In genomic region chr8:83819086-83819485, GRCm38 (mm10) we compare ENCODE assay signal across 22 mouse cellular contexts.
DNase-seq lines count a peak whose midpoint lies in the region; TF ChIP-seq lines count a peak whose summit lies in the region.
"Had no signal": no experiment of that assay in that cellular context is flagged by ENCODE, and none has a peak within 500 bp of the region (broad histone marks: within the 10 kb centered on the region; RNA-seq: fewer than 3 reads in every experiment).

No protein-coding gene starts in this region.

- WGBS in small intestine, adult 2 months: 78% methylated on average over 4 of the region's 4 CpGs

- no peak overlapping the region for H3K4me3 ChIP-seq in ES-Bruce4 (ENCODE audit: low read depth, low read length)
- no peak overlapping the region for H3K4me3 ChIP-seq in small intestine, adult 2 months (ENCODE audit: low read depth, low read length)
- H3K4me3 ChIP-seq: forebrain, embryonic 10.5 days; gastrocnemius, adult 2 months; heart, embryonic 13.5 days had no signal

- TF ChIP-seq EP300 in ES-Bruce4 (IDR thresholded peaks at IDR 0.05; ENCODE audit: insufficient read depth, low read depth, low read length): no peak

- no peaks in the 10 kb centered on the region for H3K36me3 ChIP-seq in ES-Bruce4 (ENCODE audit: control insufficient read depth, insufficient read depth, low read length, poor library complexity, severe bottlenecking)
- no peaks in the 10 kb centered on the region for H3K36me3 ChIP-seq in small intestine, adult 2 months (ENCODE audit: control insufficient read depth, insufficient read depth, low read length)
- H3K36me3 ChIP-seq: forebrain, embryonic 10.5 days; heart, embryonic 13.5 days had no signal

- no peak for TF ChIP-seq CTCF in ES-Bruce4 (IDR thresholded peaks at IDR 0.05; ENCODE audit: low read depth, low read length)
- TF ChIP-seq CTCF in small intestine, adult 2 months (IDR thresholded peaks at IDR 0.05; ENCODE audit: extremely low read depth, insufficient read length, insufficient replicate concordance, low read depth, low read length): no peak

- H3K27me3 ChIP-seq in ES-Bruce4 (ENCODE audit: control insufficient read depth, insufficient read depth, low read length, poor library complexity, severe bottlenecking): no peaks in the 10 kb centered on the region
- H3K27me3 ChIP-seq in small intestine, adult 2 months (ENCODE audit: control insufficient read depth, insufficient read depth, low read length): no peaks in the 10 kb centered on the region
- H3K27me3 ChIP-seq: heart, embryonic 13.5 days had no signal

- TF ChIP-seq POLR2A in ES-Bruce4 (IDR thresholded peaks at IDR 0.05; ENCODE audit: insufficient read depth, low read length): no peak
- no peak for TF ChIP-seq POLR2A in small intestine, adult 2 months (IDR thresholded peaks at IDR 0.05; ENCODE audit: low read depth, low read length)

- no peaks in the 10 kb centered on the region for H3K9me3 ChIP-seq in ES-Bruce4 (replicated peaks; ENCODE audit: control insufficient read depth, insufficient read depth, low read length, poor library complexity, severe bottlenecking)
- H3K9me3 ChIP-seq: forebrain, embryonic 10.5 days; heart, embryonic 13.5 days had no signal

- H3K27ac ChIP-seq in ES-Bruce4 (ENCODE audit: insufficient read depth, low read length): peak overlapping the region; percentile 84
- H3K27ac ChIP-seq in small intestine, adult 2 months (ENCODE audit: insufficient read depth, low read depth, low read length): peak overlapping the region; percentile 7; the same call in 1 of the 2 replicates
- H3K27ac ChIP-seq: forebrain, embryonic 10.5 days; gastrocnemius, adult 2 months; heart, embryonic 13.5 days; hindbrain, embryonic 14.5 days; hindbrain, postnatal 0 days had no signal

- peaks cover 5% of the 10 kb centered on the region for H3K4me1 ChIP-seq in ES-Bruce4 (ENCODE audit: control insufficient read depth, insufficient read depth, low read length)
- H3K4me1 ChIP-seq in small intestine, adult 2 months (ENCODE audit: control insufficient read depth, insufficient read depth, insufficient read length, low read length): no peaks in the 10 kb centered on the region
- H3K4me1 ChIP-seq: heart, embryonic 13.5 days had no signal

- peak; percentile 81 for DNase-seq in R1 (ENCODE audit: low read depth, low spot score)
- DNase-seq in gastrocnemius, postnatal 36 days: no peak
- DNase-seq in adrenal gland, postnatal 10 days: no peak
- DNase-seq in cerebellum, adult 11 months: no peak
- DNase-seq: adrenal gland, postnatal 14 days; B cell, adult 2 months; cerebellum, adult 18-20 months; cerebellum, adult 9-10 months; cerebellum, postnatal 14 days; forebrain, postnatal 0 days; gastrocnemius, adult 2 months; gastrocnemius, postnatal 14 days; heart, adult 18-20 months; heart, postnatal 14 days; heart, postnatal 4 days; kidney, adult 18-20 months had no signal

- intact Hi-C loops in gastrocnemius, postnatal 36 days (cut with DNase I): no loop called here

- H3K9ac ChIP-seq in ES-Bruce4 (ENCODE audit: low read depth, poor library complexity, severe bottlenecking): no peak overlapping the region
- H3K9ac ChIP-seq: forebrain, postnatal 0 days; heart, embryonic 13.5 days; hindbrain, embryonic 14.5 days had no signal
